Mouse (Mus musculus) embryo, embryonic 10 days (tissue): ENCODE data around the gene Tenm3.

Experiments
- DNase-seq: peaks from one replicate; pipeline ENCODE4 v3.0.0-alpha.2; 2015; ENCODE audit warnings: low spot score

Gene Tenm3

DNA sequence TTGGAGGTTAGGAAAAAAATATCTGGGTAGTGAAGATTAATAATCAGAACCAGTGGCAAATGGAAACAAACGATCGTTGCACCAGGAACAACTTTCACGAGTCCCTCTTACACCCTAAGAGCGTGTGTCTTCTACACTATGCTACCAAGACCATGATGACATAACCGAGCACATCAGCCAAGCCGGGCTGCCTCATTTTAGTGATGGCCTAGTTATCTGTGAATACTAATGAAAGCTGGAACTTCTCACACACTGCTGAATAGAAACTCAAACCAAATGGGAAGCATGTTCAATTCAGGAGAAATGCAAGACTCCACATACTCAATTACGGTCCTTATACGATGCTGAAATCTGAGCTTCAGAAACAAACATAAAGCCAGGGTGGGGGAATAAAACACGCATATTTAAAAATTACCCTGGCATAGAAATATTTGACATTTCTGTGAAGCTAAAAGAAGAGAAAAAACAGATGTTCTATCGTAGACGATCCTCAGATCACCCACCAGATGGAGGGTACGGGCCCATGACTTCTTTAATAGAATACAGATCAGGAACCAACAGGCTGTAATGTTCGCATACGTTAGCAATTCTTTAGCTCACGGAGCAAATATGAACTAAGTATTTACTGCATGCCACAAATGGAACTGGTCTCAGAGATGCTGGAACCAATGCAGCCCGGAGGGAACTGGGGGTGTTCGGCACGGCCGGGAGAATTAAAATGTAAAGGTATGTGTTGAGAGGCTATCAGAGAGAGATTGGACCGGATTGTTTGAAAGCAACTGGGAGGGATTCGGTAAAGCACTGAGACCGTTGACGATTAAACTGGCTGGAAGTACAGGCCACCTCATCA is 393.1 kb downstream of the Tenm3 start:
- DNase-seq = no peak

DNA sequence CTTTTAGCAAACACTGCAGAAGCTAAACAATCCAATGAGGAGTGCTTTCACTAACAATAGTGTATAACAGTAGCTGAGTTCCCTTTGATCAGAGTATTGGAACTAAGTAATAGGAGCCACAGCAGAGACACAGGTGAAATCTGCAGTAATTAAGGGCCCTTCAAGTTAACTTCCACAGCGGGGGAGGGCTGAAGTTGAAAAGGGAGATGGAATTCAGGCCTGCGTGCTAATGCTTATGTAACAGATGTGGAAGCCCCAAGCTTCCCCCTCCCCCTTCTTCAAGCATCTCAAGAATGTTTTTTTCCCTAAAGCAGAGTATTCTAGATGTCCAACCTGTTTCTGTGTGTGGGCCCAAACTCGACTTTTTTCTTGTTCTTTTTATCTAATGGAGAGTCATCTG is 394.1 kb downstream of the Tenm3 start:
- peak; percentile 72 for DNase-seq

DNA sequence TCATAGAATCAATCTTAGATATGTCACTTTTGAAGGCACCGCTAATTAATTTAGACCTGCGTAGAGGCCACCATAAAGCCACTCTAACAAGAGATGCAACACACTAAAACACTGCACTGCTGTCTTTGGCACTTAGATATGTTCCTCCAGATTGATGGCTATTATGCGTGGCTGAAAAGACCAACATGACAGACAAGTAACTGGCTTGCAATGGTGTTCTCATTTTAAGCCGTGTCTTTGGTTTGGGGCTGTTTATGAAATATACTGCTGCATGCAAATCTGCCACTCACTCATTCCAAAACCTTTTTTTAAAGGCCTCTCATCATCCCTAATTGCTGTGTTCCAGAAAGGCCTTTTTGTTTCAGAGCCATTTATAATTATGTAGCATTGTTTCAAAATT is 398.1 kb downstream of the Tenm3 start:
- no peak for DNase-seq

DNA sequence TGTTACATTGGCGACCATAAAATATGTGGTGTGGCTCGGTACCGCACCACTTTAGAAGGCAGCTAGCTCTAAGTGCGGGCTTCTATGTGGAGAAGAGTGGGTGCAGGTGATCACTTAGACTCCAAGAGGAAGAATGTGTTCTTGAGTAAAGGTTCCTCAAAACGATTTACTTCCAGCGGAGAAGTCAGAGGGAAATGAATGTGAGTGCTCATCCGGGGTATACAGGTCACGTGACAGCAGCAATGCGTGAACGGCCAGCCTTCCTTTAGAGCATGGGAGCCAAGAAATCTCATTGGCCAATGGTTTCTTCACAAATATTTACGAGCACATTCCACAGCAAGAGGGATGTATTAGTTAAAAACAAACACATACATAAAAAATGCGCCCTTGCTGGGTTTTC is 404.3 kb downstream of the Tenm3 start:
- no peak for DNase-seq

DNA sequence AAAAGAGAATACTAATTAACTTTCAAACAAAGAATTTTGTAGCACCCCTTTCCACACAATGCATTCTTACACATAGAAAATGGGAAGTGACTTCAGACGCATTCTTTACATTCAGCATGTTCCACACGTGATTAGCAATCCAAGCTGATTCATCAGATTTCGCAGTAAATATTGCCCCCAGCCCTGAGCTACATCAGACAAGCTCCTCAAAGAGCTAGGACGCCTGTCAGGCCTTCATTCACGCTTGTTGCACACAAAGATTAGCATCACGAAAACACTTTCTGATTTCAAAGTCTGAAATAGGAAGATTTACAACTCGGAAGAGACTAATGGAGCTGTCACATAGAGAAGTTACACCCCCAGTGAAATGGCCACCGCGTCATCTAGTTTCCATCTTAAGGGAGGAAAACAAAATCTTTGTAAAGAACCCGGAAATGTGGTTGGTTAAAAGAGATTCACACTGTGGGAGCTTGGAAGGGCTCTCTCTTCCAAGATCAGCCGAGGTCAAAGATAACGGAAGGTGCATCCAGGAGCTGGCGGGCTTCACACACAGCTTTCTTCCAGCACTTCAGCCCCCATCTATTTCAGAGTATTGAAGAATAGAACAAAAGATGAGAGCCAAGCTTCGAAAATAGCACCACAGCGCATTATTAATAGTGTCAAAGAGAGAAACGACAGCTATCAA is 406.1 kb downstream of the Tenm3 start:
- DNase-seq = peak; percentile 49

DNA sequence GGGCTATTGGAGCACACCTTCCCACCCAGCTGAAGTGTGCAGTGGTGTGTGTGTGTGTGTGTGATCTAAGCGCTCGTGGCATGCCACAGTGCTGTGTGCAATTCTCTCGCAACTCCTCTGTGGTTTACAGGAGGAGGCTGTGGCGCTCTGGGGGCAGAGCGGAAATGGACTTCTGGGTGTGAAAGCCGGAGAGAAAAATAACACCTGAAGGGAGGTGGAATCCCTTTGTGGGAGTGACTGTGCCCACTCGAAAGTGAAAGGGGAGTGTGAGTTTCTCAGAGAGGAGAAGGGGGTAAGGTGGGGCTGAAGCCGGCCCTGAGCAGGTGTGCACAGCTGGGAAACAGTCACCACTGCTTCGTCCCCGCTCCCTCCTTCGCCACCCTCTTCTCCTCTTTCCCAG is 418.6 kb downstream of the Tenm3 start:
- DNase-seq = no peak

DNA sequence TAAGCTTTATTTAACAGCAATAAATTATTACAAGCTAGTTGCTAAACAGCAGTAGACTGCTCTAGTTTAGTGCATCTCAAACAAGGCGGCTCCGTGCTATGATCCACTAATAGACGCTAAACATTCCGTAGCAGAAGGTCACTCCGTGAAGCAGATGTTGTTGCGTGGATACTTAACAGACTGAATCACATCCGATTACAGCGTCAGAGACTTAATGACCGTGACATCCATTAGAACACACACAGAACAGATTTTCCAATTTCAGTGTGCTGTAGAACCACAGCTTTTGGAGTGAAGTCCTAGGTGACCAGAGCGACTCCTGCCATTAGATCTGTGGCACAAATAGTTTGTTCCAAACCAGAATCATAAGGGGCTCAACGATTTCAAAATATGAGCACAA is 426.0 kb downstream of the Tenm3 start:
- DNase-seq = peak; percentile 55

DNA sequence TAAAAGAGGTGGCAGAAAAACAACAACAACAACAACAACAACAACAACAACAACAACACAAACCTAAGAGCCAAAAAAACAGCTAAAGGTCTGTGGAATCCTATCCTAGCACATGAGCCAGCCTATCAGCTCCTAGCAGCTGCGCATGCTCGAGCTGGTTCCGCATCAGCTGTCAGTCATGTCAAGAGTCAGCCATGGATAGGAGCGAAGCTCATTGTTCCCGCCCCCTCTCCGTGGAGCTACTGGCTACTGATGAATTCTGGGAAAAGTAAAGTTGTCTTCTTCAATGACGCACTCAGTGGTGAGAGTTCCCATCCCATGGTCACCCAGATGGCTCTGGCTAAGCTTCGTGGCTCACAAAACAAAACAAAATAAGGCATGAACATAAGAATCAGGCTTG is 432.8 kb downstream of the Tenm3 start:
- no peak for DNase-seq

DNA sequence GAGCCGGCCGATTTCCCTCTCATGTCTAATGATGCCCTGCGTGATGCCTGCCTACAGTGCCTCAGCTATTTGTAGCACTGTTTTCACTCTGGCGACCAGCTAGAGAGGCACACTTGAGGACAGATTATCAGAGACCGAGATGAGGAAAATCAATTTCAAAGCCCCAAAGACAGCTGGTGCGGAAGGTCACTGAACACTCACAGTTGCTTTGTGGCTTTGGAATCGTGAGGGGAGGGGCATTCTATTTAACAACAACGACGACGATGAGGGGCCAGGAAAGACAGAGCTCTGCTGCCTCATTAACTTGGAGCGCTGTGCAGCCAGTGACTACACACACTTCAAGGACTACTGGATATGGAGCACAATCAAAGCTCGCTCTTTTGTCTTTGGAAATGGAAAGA is 443.2 kb downstream of the Tenm3 start:
- peak; percentile 74 for DNase-seq

DNA sequence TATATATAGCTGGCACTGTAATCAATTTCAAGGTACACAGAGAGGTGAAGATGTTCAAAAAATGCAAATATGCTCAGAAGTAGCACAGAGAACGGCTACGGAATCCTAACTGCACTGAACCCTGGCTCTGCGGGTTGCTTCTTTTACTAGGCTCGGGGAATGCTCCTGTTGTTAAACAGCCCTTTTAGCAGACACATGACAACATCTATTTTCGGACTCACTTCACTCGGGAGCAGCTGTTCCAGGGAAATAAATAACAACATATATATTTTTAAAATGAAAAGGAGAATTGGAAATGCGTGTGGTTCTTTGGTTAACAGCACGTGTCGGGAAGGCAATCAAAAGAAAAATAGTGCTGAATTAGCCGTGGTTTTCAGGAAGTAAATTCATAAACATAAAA is 457.9 kb downstream of the Tenm3 start:
- DNase-seq = no peak

DNA sequence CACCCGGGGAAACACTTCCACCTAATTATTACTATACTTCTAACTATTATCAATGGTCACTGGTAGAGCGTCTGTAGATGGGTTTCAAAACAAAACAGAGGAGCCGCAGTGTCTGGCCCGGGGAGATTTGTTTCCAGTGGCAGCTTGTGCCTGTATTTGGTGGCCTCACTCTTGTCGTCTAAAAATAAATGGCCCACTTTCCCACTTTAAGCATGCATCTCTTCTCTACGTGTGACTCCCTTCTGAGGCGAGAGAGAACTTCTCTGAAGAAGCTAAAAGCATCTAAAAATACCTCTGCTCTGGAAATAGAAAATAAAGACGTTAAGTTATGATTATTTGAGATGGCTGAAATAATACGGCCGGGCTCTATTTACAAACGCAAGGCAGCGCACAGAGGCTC is 463.7 kb downstream of the Tenm3 start:
- no peak for DNase-seq

DNA sequence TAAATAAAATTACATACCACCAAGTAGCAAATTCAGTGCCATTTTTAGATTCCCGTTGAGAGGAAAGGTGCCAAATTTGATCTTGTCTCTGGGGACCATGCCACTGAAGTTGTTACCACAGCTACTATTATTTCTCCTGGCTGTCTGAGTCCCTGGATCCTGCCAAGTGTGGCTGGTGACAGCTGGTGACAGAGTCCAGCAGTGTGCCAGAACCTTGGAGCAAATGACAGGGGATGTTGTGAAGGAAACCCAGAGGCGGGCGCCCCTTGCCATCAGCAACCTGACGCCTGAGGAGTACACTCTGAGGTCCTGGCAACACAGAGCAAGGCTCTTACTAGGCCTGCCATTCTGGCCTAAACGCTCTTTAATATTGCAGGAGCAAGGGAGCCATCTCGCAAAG is 467.0 kb downstream of the Tenm3 start:
- no peak for DNase-seq

DNA sequence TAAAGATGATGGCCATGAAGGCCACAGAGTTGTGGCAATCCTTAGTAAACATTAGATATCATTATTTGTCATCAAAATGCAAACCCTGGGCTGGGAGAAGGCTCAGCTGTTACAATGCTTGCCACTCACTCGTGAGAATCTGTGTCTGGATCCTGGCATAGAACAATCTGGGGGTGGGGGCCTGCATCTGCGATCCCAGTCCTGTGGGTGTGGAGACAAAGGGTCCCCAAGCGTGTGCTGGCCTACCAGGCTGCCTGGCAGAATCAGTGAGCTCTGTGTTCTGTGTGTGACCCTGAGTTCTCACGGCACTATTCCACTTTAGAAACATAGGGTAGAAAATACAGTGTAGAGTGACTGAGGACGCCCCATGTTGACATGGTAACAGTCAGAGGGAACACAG is 468.6 kb downstream of the Tenm3 start:
- no peak for DNase-seq

DNA sequence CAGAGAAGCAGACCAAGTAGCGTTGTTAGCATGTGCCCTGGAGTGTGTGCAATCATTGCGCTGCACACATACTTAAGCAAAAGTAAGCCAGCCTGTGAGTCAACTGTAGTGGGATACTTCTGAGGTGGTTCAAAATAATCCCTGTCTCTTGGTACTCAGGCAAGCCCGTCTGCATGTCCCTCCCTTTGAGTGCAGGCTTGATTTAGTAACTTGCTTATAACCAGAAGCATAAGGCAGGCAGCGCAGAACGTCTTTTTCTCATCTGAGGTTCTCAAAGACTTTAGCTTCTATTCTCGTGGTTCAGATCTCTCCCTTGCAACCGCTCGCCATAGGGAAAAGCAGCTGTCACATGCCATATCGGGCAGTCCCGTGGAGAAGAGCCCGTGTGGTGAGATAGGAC is 470.3 kb downstream of the Tenm3 start:
- no peak for DNase-seq

DNA sequence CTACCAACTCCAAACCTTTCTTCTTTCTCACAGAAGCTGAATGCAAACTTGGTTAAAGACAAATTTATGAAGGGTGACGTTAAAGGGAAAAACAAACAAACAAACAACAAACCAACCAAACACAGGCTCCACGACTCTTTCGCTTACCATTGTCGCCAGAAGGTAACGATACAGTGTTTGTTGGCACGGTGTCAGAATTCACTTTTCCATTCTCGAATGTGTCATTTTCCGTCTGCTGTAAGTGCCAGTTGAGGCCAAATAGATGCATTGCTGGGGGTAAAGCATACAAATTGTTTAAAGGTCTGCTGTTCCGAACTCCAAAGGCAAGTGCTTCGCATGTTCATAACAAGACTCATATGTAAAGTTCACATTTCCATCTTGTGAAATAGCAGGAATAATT is 476.6 kb downstream of the Tenm3 start:
- no peak for DNase-seq

DNA sequence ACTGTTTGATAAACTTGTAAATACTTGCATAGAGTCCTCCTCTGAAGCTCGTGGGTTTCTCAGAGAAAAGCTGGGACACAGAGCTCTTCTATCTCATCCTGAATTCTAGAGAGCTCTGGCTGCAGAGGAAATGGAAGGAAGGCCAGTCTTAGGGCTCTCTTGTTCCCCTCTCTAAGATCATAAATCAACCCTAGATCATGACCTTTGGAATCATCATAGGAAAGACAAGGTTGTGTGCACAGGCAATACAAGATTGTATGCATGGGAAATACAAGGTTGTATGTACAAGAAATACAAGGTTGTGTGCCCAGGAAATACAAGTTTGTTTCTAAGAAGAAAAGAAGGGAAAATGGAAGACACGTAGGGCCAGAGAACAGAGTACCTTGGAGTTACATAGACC is 486.9 kb downstream of the Tenm3 start:
- no peak for DNase-seq

DNA sequence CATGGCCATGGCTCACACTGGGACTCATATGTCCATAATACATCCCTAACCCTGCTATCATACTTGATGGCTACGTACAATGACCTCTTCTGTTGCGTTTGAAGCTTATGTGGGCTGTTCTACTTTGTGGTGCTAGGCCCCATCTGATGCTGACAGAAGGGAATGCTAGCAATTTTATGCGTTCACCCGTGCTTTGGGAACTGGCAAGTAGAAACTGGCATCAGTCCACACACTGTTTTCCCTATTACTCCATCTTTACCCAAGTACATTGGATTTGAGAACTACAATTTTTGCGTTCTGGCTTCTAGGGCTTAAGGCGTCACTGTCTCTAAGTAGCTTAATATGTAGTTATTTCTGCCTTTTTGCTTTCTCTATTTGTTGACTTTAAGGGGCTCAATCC is 490.3 kb downstream of the Tenm3 start:
- DNase-seq = no peak

DNA sequence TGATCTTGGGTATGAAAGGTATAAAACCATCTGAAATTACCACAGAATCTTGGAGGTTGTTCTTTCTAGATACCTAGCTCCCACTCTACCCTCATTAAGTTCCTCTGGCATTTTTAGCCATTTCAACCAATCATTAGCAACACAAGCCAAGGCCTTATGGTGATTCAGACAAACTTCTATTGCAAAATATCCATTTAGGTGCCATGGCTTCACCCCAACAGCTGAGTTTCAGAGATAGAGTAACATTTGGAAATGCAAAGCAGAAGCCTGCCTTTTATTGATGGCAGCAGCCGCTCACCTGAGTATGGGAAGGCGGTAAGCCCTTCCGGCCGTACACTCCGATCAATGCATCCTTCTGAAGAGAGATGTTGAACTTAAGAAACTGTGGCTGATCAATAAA is 494.9 kb downstream of the Tenm3 start:
- DNase-seq = no peak

DNA sequence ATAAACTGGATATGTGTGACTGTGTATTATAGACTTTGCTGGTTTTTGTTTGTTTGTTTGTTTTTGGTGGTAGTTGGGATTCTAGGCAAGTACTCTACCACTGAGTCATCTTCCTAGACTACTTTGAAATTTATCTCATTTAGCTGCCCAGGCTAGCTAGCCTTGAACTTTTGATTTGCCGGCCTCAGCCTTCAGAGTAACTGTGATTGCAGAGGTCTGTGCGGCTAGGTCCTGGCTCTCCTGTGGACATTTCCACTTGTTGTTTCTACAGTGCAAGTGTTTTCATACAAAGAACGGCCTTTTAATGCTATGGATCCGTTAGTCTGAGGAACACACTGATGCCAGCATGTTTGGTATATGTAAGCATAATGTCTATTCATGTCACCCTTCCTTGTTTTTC is 495.4 kb downstream of the Tenm3 start:
- DNase-seq = no peak

DNA sequence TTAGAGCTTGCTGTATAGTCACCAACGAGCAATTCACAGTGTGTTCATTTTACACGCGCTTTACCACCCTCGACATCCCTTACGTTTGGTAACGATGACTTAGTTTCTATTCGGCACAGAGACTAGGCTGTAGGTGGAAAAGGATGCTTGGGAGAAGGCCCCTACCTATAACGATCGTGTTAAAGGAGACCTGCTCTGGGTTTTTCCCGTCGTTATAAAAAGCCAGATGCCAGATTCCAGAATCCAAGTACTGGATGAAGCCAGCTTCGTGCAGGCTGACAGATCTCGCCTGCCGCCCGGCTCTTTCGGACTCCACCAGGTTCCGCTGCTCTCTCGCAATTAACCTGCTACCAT is 500.7 kb downstream of the Tenm3 start:
- no peak for DNase-seq

DNA sequence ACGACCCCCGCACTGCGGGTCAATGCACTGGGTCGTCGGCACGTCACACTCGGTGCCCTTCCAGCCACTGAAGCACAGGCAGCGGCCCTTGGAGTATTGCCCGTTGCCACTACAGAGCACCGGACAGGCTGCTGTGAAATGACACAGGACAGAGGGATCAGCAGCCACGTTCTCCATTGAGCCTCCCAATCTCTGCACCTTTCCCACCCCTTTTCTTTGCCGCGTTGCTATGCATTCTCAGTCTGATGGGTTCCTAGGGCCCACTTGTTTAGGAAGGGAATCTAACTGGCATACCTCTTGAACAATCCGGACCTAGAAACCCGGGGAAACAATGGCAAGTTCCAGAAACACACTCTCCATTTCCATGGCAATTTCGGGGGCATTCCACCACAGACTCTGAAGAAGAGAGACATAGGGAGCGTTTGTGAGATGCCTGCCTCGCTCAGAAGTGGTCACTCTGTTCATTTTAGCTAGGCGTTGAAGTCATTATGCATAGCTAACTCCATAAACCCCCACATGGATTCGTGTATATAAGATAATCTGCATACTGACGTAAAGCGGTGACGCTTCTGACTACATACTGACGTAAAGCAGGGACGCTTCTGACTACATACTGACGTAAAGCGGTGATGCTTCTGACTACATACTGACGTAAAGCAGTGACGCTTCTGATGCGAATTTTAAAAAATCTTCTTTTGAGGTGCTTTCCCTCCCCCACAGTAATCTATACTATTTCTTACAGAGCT is 501.3 kb downstream of the Tenm3 start:
- peak; percentile 66 for DNase-seq

DNA sequence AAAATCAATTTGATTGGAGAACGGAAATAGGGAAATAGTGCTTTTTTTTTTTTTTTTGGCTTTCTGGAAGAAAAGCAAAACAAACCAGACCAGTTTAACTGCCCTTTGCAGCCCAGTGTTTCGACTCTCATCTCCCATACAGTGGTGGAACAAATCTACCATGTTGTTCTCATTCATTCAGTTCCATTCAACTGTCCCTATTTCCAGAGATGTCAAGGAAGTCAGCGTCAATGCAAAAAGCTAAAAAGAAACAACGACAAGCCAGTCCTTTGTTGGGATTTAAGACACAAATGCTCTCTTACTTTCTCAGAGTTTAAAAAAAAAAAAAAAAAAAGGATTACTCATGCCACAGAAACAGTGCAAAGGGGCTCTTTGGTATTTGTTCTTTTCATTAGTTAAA is 502.1 kb downstream of the Tenm3 start:
- no peak for DNase-seq

DNA sequence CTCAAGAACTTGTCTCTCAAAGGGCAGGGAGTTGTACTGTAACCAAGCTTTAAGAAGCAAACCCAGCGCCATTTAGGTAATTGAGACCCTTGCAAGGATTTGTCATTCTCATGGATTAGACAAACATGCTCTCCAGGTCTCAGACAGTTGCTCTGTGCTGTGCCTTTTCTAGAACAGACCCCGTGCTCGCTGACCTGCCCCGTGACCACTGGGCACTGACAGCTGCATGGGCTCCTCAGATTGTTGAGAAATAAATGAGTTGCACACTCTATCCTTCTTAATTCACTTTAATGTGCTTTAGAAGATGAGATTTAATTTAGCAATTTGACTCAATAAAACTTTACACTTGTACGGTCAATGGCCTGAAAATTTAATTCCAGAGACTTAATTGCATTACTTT is 502.5 kb downstream of the Tenm3 start:
- no peak for DNase-seq
